Mouse (Mus musculus): ENCODE data around the gene Glod4. TPM values are rescaled to one million over a fixed set of nuclear protein-coding genes. Genes with fewer than 3 reads are reported as not detected.
A peak's percentile ranks its signal among the peaks of the same experiment; 100 is the strongest.

The Glod4 gene
- polyA plus RNA-seq, 1 experiment from 2014 or later: 138 TPM

DNA sequence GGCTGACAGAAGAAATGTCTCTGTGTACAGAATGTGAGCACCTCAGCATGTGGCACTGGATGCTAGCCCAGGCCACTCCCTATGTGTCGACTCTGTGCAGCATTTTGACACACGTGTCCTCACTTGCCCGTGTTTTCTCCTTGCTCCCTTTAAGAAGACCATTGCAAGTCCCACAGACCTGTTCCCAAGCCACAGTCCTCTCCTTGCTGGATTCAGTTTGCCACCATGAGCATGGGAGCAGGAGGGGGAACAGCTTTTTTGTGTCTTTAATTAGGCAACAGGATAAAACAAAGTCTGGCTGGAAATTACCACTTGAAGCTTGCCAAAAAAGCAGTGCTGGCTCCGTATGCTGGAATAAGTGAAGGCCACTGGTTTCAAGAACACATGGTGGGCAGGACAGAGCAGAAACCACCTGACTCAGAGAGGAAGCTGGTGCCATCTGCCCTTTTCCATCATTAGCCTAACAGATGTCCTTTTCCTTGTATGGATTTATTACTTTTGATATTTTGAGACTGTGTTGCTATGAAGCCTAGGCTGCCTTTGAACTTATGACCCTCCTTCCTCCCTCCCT, 12.0 kb upstream of the Glod4 start:
- H3K36me3 ChIP-seq: no peaks in the 10 kb centered on the region

DNA sequence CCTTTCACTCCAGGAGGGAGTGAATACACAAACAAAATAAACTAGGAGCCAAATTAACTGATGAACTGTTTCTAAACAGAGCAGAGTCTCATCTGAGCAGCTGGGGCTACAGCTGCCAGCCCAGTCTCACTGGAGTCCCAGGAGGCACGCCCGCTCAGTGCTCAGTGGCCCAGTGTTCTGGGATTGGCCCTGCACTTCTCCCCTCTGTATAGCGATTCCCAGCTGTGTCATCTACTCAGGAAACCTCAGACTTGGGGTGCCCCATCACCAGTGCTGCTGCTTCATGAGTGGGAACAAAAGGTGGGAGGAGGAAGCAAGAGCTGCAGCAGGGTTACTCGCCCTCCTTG, 10.4 kb upstream of the Glod4 start:
- H3K4me2 ChIP-seq: no peak overlapping the region
- no peak overlapping the region for H3K9ac ChIP-seq
- peaks cover 13% of the 10 kb centered on the region for H3K36me3 ChIP-seq
- H3K9me3 ChIP-seq: no peaks in the 10 kb centered on the region
- H3K27me3 ChIP-seq: no peaks in the 10 kb centered on the region
- H3K27ac ChIP-seq: peak overlapping the region; percentile 20; the same call in 1 of the 2 replicates
- 59% methylated on average over 4 of the region's 4 CpGs for WGBS
- peak; percentile 68; the same call in 1 of the 2 replicates for ATAC-seq (ENCODE audit: borderline replicate concordance, extremely low read depth, low FRiP score, low TSS enrichment)
- no peaks in the 10 kb centered on the region; the same call in 1 of the 2 replicates for H3K4me1 ChIP-seq
- no peak overlapping the region for H3K4me3 ChIP-seq

More for the DNA sequence above, 12.0 kb upstream of the Glod4 start:
- WGBS: 57% methylated on average over 4 of the region's 4 CpGs
- H3K4me3 ChIP-seq: no peak overlapping the region
- H3K4me2 ChIP-seq: no peak overlapping the region
- no peaks in the 10 kb centered on the region for H3K9me3 ChIP-seq
- H3K4me1 ChIP-seq: no peaks in the 10 kb centered on the region; the same call in 1 of the 2 replicates
- H3K9ac ChIP-seq: no peak overlapping the region
- no peak for ATAC-seq (ENCODE audit: borderline replicate concordance, extremely low read depth, low FRiP score, low TSS enrichment)
- H3K27me3 ChIP-seq: no peaks in the 10 kb centered on the region
- no peak overlapping the region for H3K27ac ChIP-seq

DNA sequence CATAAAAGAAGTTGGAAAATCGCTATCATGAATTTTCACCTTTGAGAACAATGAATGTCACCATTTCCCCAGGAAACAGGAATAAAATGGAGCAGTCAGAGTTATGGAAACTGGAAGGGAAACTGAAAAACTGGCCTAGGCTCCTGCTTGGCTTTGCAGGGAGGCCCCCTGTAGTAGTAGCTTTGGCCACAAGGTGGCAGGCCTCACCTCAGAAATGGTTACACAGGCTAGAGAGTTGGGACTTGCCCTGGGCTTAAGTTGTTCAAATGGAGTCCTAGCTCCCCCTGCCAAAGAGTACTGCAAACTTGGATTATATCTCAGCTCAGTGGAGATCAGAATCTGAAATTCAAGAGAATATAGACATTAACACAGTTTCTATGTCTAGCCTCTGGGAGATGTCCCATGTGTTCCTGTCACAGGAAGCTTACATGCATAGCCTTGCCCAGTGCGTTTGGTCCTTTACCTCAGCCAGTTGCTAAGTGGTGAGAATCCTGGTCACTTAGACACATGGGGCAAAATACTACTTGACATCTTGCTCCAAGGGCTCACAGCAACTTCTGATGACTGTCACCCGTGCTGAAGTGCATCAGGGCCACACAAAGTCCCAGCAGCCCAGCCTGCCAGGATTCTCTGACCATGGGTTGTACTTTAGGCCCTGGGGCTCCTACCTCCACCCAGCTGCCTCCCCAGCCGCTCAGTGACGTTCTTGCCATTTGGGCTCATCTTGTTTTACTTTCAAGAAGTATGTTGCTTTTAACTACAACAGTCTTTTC, 9.8 kb upstream of the Glod4 start:
- no peak overlapping the region for H3K4me2 ChIP-seq
- peaks cover 19% of the 10 kb centered on the region for H3K36me3 ChIP-seq
- peak overlapping the region; percentile 20; the same call in 1 of the 2 replicates for H3K27ac ChIP-seq
- H3K4me1 ChIP-seq: no peaks in the 10 kb centered on the region; the same call in 1 of the 2 replicates
- no peaks in the 10 kb centered on the region for H3K9me3 ChIP-seq
- no peak overlapping the region for H3K4me3 ChIP-seq
- H3K9ac ChIP-seq: no peak overlapping the region
- 39% methylated on average over 5 of the region's 5 CpGs for WGBS
- peak; percentile 71; the same call in 1 of the 2 replicates for ATAC-seq (ENCODE audit: borderline replicate concordance, extremely low read depth, low FRiP score, low TSS enrichment)
- H3K27me3 ChIP-seq: no peaks in the 10 kb centered on the region

DNA sequence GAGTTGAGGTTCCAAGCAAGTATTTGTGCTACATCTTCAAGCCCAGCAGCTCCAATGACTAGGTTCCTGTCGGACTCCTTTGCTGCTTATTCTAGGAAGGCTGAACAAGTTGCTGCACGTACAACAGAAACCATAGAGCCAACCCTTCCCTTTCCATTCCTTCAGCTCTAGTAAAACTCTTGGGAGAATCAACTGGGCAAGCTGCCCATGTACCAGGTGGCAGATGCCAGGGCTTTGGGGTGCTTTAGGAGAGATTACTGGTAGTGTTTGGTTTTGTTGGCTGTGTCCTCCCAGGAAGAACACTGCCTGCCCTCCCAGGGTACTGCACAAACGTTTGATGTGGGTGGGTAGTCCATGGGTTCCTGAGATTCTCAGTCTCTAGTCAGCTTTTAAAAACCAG, 8.5 kb upstream of the Glod4 start:
- Histone ChIP-seq H3K9me3 (no peaks in the 10 kb centered on the region), H3K36me3 (peaks cover 20% of the 10 kb centered on the region), H3K4me2 (no peak overlapping the region), H3K27ac (no peak overlapping the region), H3K4me3 (no peak overlapping the region), H3K4me1 (no peaks in the 10 kb centered on the region; the same call in 1 of the 2 replicates), H3K27me3 (no peaks in the 10 kb centered on the region), H3K9ac (no peak overlapping the region)
- ATAC-seq (ENCODE audit: borderline replicate concordance, extremely low read depth, low FRiP score, low TSS enrichment): no peak
- 52% methylated on average over 3 of the region's 3 CpGs for WGBS

GRCm38 (mm10) chr11:76247239-76247638, 3.7 kb upstream of the Glod4 start:
- H3K27ac ChIP-seq: no peak overlapping the region
- no peak overlapping the region for H3K4me3 ChIP-seq
- H3K27me3 ChIP-seq: no peaks in the 10 kb centered on the region
- no peak for ATAC-seq (ENCODE audit: borderline replicate concordance, extremely low read depth, low FRiP score, low TSS enrichment)
- H3K4me2 ChIP-seq: no peak overlapping the region
- H3K9me3 ChIP-seq: no peaks in the 10 kb centered on the region
- H3K36me3 ChIP-seq: peaks cover 20% of the 10 kb centered on the region
- peaks cover 17% of the 10 kb centered on the region for H3K4me1 ChIP-seq
- H3K9ac ChIP-seq: no peak overlapping the region
- 28% methylated on average over 2 of the region's 2 CpGs for WGBS

DNA sequence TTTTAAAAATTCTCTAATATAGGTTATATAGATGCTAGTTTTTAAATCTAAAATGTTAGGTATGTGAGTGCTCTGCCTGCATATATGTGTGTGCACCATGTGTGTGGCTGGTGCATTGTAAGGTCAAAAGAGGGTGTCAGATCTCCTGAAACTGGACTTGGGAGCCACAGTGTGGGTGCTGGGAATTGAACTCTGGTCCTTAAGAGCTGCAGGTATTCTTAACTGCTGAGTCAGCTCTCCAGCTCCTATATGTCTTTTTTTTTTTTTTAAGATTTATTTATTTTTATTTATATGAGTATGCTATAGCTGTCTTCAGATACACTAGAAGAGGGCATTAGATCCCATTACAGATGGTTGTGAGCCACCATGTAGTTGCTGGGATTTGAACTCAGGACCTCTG, 2.9 kb upstream of the Glod4 start:
- Histone ChIP-seq H3K4me1 (peaks cover 18% of the 10 kb centered on the region), H3K27me3 (no peaks in the 10 kb centered on the region), H3K27ac (no peak overlapping the region), H3K4me3 (no peak overlapping the region), H3K9me3 (no peaks in the 10 kb centered on the region), H3K36me3 (peaks cover 20% of the 10 kb centered on the region), H3K9ac (no peak overlapping the region), H3K4me2 (no peak overlapping the region)
- no peak for ATAC-seq (ENCODE audit: borderline replicate concordance, extremely low read depth, low FRiP score, low TSS enrichment)

GRCm38 (mm10) chr11:76243811-76244546, 454 bp upstream of the Glod4 start:
- H3K9me3 ChIP-seq: no peaks in the 10 kb centered on the region
- no peaks in the 10 kb centered on the region for H3K27me3 ChIP-seq
- H3K4me2 ChIP-seq: peak overlapping the region; percentile 81
- H3K36me3 ChIP-seq: peaks cover 18% of the 10 kb centered on the region; the same call in 1 of the 2 replicates
- peak overlapping the region; percentile 79 for H3K4me3 ChIP-seq
- peak overlapping the region; percentile 73 for H3K9ac ChIP-seq
- H3K4me1 ChIP-seq: peaks cover 18% of the 10 kb centered on the region
- H3K27ac ChIP-seq: no peak overlapping the region; the same call in 1 of the 2 replicates
- ATAC-seq (ENCODE audit: borderline replicate concordance, extremely low read depth, low FRiP score, low TSS enrichment): no peak
- 2% methylated on average over 34 of the region's 34 CpGs for WGBS

GRCm38 (mm10) chr11:76239750-76240149, 3.8 kb downstream of the Glod4 start:
- no peak for ATAC-seq (ENCODE audit: borderline replicate concordance, extremely low read depth, low FRiP score, low TSS enrichment)
- no peak overlapping the region for H3K4me3 ChIP-seq
- H3K27ac ChIP-seq: no peak overlapping the region
- no peaks in the 10 kb centered on the region for H3K9me3 ChIP-seq
- H3K36me3 ChIP-seq: peaks cover 32% of the 10 kb centered on the region
- peaks cover 14% of the 10 kb centered on the region for H3K4me1 ChIP-seq
- H3K27me3 ChIP-seq: no peaks in the 10 kb centered on the region
- H3K4me2 ChIP-seq: no peak overlapping the region
- WGBS: 92% methylated on average over 2 of the region's 2 CpGs
- H3K9ac ChIP-seq: no peak overlapping the region

DNA sequence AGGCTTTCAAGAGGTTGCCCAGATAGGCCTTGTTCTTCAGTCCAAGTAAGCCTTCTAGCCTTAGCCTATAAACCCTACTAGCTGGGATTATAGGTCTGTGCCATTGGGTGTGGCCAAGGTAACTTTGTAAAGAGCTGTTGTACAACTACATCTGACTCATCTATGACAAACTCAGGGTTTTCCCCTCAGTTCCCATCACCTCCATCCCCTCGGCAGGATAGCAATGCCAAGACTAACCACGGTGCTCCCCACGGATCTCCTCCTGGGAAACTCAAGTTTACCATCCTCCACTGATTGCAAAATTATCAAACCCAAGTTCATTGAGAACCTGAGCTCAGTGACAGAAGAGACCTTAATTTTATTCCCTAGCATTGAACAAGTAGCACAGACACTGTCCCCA, 7.4 kb downstream of the Glod4 start:
- H3K36me3 ChIP-seq: peaks cover 59% of the 10 kb centered on the region
- 90% methylated on average over 3 of the region's 3 CpGs for whole genome bisulfite sequencing

GRCm38 (mm10) chr11:76225051-76225450, 18.5 kb downstream of the Glod4 start:
- H3K27ac ChIP-seq: no peak overlapping the region
- no peak overlapping the region for H3K4me2 ChIP-seq
- H3K4me3 ChIP-seq: no peak overlapping the region
- no peak overlapping the region for H3K9ac ChIP-seq
- no peaks in the 10 kb centered on the region for H3K27me3 ChIP-seq
- ATAC-seq (ENCODE audit: borderline replicate concordance, extremely low read depth, low FRiP score, low TSS enrichment): no peak
- no peaks in the 10 kb centered on the region for H3K4me1 ChIP-seq
- no peaks in the 10 kb centered on the region for H3K9me3 ChIP-seq
- peaks cover 17% of the 10 kb centered on the region for H3K36me3 ChIP-seq

More for the DNA sequence above, 7.4 kb downstream of the Glod4 start:
- Histone ChIP-seq H3K4me2 (no peak overlapping the region), H3K27me3 (no peaks in the 10 kb centered on the region), H3K9ac (no peak overlapping the region), H3K27ac (no peak overlapping the region), H3K4me1 (no peaks in the 10 kb centered on the region), H3K9me3 (no peaks in the 10 kb centered on the region), H3K4me3 (no peak overlapping the region)
- no peak for ATAC-seq (ENCODE audit: borderline replicate concordance, extremely low read depth, low FRiP score, low TSS enrichment)

DNA sequence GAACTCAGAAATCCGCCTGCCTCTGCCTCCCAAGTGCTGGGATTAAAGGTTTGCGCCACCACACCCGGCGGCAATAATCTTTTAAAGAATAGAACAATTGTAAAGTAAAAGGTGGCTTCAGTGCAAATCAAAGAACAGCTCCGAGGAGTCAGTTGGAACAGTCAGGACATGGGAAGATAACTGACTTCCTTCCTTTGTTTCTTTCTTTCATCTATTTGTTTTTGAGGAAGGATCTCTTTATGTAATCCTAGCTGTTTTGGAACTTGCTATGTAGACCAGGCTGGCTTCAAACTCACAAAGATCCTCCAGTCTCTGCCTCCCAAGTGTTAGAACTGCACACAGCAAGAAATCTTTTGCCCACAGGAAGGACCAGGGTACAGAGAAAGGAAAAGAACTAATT, 18.9 kb downstream of the Glod4 start:
- Histone ChIP-seq H3K4me2 (no peak overlapping the region), H3K4me3 (no peak overlapping the region), H3K36me3 (peaks cover 17% of the 10 kb centered on the region), H3K9ac (no peak overlapping the region), H3K9me3 (no peaks in the 10 kb centered on the region), H3K27ac (no peak overlapping the region), H3K4me1 (no peaks in the 10 kb centered on the region), H3K27me3 (no peaks in the 10 kb centered on the region)
- 88% methylated on average over 5 of the region's 5 CpGs for WGBS
- ATAC-seq (ENCODE audit: borderline replicate concordance, extremely low read depth, low FRiP score, low TSS enrichment): no peak

GRCm38 (mm10) chr11:76217390-76217800, 26.1 kb downstream of the Glod4 start, which contains the start of the genes Dbil5 and Gemin4:
Gene Dbil5, plus strand, starts transcription at chr11:76217608.
Gene Gemin4, minus strand, starts transcription at chr11:76217664.
- peak; percentile 95 for ATAC-seq (ENCODE audit: borderline replicate concordance, extremely low read depth, low FRiP score, low TSS enrichment)
- WGBS: 0% methylated on average over 35 of the region's 35 CpGs
- no peaks in the 10 kb centered on the region for H3K27me3 ChIP-seq
- peaks cover 21% of the 10 kb centered on the region for H3K36me3 ChIP-seq
- H3K4me3 ChIP-seq: peak within 1 kb of the TSS; percentile 88
- H3K27ac ChIP-seq: peak within 1 kb of the TSS; percentile 95
- H3K4me1 ChIP-seq: peaks cover 20% of the 10 kb centered on the region; the same call in 1 of the 2 replicates
- no peaks in the 10 kb centered on the region for H3K9me3 ChIP-seq
- peak within 1 kb of the TSS; percentile 95 for H3K9ac ChIP-seq
- peak within 1 kb of the TSS; percentile 77 for H3K4me2 ChIP-seq

Measured in lung, embryonic 15.5 days (tissue).